Mouse (Mus musculus): ENCODE measurements at regions not wholly inside any gene's neighbourhood (a gene's known extent, or its start where the extent isn't known, plus 50 kb on each side); places are given as distances from the start of the nearest gene placed in this dataset.

DNA sequence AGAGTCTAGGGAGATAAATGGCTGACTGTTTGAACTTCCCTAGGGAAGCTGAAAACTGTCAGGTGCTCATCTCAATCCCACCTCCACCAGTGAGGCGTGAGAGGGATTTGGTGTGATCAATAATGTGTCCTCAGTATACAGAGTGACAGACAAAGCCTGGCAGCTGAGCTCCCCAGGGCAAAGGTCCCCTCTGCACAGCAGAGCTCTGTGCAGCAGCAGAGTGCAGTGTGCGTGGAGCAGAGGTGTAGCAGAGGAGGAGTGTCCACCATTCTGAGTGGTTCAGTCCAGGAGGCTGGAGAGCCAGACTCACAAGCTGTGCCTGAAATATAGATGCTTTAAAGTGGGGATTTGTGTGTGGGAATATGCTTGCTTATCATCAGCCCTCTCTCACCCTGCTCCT, 112.8 kb upstream of the Etl4 start:
- no peaks in the 10 kb centered on the region for H3K4me1 ChIP-seq (ENCODE audit: control insufficient read depth, insufficient read depth, low read length)
- 28% methylated on average over 2 of the region's 2 CpGs for WGBS
- no peaks in the 10 kb centered on the region for H3K27me3 ChIP-seq (replicated peaks; ENCODE audit: control insufficient read depth, insufficient read depth, low read length)
- H3K36me3 ChIP-seq (ENCODE audit: control insufficient read depth, insufficient read depth, low read length) = no peaks in the 10 kb centered on the region
- ATAC-seq = no peak
- H3K4me3 ChIP-seq (ENCODE audit: low read length) = no peak overlapping the region
- no peak overlapping the region for H3K27ac ChIP-seq (ENCODE audit: low read length)
- no peak overlapping the region for H3K4me2 ChIP-seq (ENCODE audit: low read depth, low read length)
- H3K9me3 ChIP-seq (ENCODE audit: control insufficient read depth, low read length) = no peaks in the 10 kb centered on the region
- no peak overlapping the region for H3K9ac ChIP-seq (ENCODE audit: low read depth, low read length)
